Mouse (Mus musculus) olfactory bulb, adult 2 months (tissue): Measurements from ENCODE around the gene Prkag3.

ENCODE experiments used
- CTCF ChIP-seq: fragments of 200-500 bp; IDR thresholded peaks from 2 replicates; pipeline ENCODE4 v1.5.1; 2012; ENCODE audit warnings: low read depth, mild to moderate bottlenecking, low read length, moderate library complexity; ENCODE audit not compliant: insufficient read depth
- POLR2A ChIP-seq: fragments of 200-500 bp; IDR thresholded peaks from 2 replicates; pipeline ENCODE4 v1.6.1; 2012; ENCODE audit warnings: mild to moderate bottlenecking, low read depth, low read length, moderate library complexity; ENCODE audit not compliant: insufficient read depth

DNA sequence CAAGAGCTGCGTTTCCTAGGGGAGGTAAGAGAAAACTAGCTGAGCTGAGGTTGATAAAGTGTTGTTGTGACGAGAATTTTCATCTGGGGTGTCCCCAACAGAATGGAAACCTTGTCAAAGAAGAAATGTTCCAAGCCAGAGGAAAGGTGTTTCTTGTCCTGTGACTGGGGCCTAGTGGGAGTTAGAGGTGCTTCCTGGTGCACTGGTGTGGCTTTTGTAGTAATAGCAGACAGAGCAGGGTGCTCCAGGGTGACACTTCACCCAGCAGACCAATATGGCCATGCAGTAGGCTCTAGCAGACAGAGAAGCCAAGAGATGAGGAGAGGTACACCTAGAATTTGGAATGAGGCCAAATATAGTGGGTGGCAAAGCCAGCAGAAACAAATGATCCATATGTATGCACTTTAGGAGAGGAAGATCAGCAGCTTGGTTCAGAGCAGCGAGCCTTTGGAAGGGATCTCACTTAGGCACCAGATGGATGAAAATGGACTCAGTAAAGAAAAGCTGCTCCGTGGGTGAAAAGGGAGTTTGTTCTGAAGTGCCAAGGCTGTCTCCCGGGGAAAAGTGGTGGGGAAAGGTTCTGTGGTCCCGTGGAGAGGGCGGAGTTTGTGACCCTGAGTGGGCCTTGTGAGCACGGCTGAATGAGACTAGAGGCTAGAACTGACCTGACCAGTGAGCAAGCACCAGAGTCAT, 55.0 kb downstream of the Prkag3 start:
- TF ChIP-seq CTCF: no peak
- no peak for TF ChIP-seq POLR2A
